Mouse (Mus musculus) E14TG2a.4 (cell line): Measurements from ENCODE around the gene Dnajb3.
"Not testable (repeated sequence)": the region's sequence is repeated elsewhere in the genome, so short reads cannot be mapped to it uniquely, and the experiment has no call there.

Source experiments
- H3K27me3 ChIP-seq: 2 replicates; pipeline ENCODE4 v1.6.1; 2014; ENCODE audit warnings: low read length, control low read depth; ENCODE audit not compliant: insufficient read depth
- H3K36me3 ChIP-seq: 2 replicates; pipeline ENCODE4 v1.6.1; 2014; ENCODE audit warnings: low read length, control low read depth; ENCODE audit not compliant: insufficient read depth
- H3K4me1 ChIP-seq: replicated peaks from 2 replicates; pipeline ENCODE4 v1.6.1; 2014; ENCODE audit warnings: low read depth, low read length, control low read depth
- H3K4me3 ChIP-seq: replicated peaks from 2 replicates; pipeline ENCODE4 v1.5.1; 2014; ENCODE audit warnings: mild to moderate bottlenecking, low read length
- H3K9me3 ChIP-seq: 2 replicates; pipeline ENCODE4 v1.6.1; 2014; ENCODE audit warnings: low read length, control low read depth
- CTCF ChIP-seq: conservative IDR thresholded peaks from 2 replicates; pipeline ENCODE4 v1.5.1; 2014; ENCODE audit warnings: low read length
- NANOG ChIP-seq: IDR thresholded peaks from 2 replicates; pipeline ENCODE4 v1.6.1; 2014; ENCODE audit warnings: borderline replicate concordance, low read length, mixed read lengths
- POU5F1 ChIP-seq: IDR thresholded peaks from 2 replicates; pipeline ENCODE4 v1.6.1; 2014; ENCODE audit warnings: low read length, borderline replicate concordance

The Dnajb3 gene

DNA sequence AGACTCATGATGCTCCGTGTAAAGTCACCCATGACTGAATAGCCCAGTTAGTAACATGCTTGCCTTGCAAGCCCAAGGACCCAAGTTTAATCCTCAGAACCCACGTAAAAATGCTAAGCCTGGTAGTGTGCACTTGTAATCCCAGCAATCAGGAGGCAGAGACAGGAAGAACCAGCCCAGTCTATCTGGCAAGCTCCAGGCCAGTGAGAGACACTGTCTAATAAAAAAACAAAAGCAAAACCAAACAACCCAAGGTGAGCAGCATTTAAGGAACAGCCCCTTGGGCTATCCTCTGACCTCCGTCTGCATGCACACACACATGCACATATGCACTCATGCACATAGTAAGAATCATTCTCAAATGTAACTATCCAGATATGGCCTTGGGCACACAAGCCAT lies 24.0 kb upstream of the Dnajb3 start:
- H3K4me3 ChIP-seq, result no peak overlapping the region
- H3K9me3 ChIP-seq, result peaks cover 16% of the 10 kb centered on the region; the same call in 1 of the 2 replicates
- no peaks in the 10 kb centered on the region for H3K36me3 ChIP-seq
- no peaks in the 10 kb centered on the region for H3K4me1 ChIP-seq
- H3K27me3 ChIP-seq, result peaks cover 15% of the 10 kb centered on the region; the same call in 1 of the 2 replicates
- TF ChIP-seq CTCF, result no peak
- no peak for TF ChIP-seq NANOG
- no peak for TF ChIP-seq POU5F1

GRCm38 (mm10) chr1:88228121-88228520 lies 22.5 kb upstream of the Dnajb3 start:
- H3K4me1 ChIP-seq, result no peaks in the 10 kb centered on the region
- peaks cover 16% of the 10 kb centered on the region; the same call in 1 of the 2 replicates for H3K9me3 ChIP-seq
- H3K36me3 ChIP-seq, result no peaks in the 10 kb centered on the region
- H3K4me3 ChIP-seq, result no peak overlapping the region
- peaks cover 12% of the 10 kb centered on the region; the same call in 1 of the 2 replicates for H3K27me3 ChIP-seq
- no peak for TF ChIP-seq CTCF
- no peak for TF ChIP-seq POU5F1
- no peak for TF ChIP-seq NANOG

- H3K36me3 ChIP-seq, result no peaks in the 10 kb centered on the region
- no peaks in the 10 kb centered on the region for H3K4me1 ChIP-seq
- no peak overlapping the region for H3K4me3 ChIP-seq
- peaks cover 12% of the 10 kb centered on the region; the same call in 1 of the 2 replicates for H3K9me3 ChIP-seq
- H3K27me3 ChIP-seq, result 0 out of 2 replicates have a peak, but pooled peaks cover 10% of the 10 kb centered on the region
- TF ChIP-seq CTCF, result no peak
- TF ChIP-seq POU5F1, result no peak
- TF ChIP-seq NANOG, result no peak
Measured at GRCm38 (mm10) chr1:88227482-88227881, 21.9 kb upstream of the Dnajb3 start.

DNA sequence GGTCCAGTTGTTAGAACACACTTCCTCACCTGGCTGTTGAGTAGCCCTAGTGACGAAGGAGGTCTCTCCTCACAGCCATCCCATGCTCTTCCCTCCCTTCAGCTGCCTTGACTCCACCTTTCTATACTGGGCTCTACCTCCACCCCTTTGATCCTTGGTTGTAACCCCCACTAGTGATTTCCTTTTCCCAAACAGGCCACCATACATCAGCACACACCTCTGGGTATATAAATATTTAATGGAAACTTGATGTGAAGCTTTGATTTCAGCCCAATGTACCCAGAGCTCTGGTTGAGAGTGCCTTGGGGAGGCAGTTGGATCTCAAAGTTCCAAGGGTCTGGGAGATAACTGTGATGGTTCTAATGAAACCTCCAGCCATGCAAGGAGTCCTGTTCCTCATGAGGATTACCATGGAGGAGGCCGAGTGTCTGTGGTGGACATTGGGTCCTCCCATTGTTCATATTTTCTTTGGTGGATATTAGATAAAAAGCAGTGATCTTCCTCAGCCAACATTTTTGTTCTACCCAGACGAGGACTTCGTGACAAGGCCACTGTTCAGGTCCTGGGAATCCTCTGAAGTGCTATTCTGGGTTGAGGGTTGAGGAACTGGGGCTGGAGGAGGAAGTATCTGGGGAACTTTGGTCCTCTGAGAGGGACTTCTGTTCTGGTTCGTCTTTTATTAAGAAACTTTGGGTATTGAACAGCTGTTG lies 21.2 kb upstream of the Dnajb3 start, which contains the start of gene Mroh2a:
Gene Mroh2a, plus strand, starts transcription at position 317 of the 710 bp plus-strand sequence.
- Histone ChIP-seq H3K36me3 (no peaks in the 10 kb centered on the region), H3K27me3 (0 out of 2 replicates have a peak, but pooled peaks cover 7% of the 10 kb centered on the region), H3K4me1 (no peaks in the 10 kb centered on the region), H3K4me3 (no peak within 1 kb of the TSS), H3K9me3 (peaks cover 8% of the 10 kb centered on the region; the same call in 1 of the 2 replicates)
- TF ChIP-seq POU5F1 (no peak), CTCF (no peak), NANOG (no peak)

DNA sequence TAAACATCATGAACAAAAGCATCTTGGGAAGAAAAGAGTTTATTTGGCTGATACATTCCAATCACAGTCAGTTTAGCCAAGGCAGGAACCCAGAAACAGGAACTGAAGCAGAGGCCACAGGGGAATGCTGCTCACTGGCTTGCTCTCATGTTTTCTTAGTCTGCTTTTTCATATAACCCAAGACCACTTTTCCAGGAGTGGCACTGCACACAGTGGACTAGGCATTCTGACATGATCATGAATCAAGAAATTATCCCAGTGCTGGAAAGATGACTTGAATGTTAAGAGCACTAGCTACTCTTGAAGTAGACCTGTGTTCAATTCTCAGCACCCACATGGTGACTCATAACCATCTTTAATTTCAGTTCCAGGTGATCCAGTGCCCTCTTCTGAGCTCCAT lies 20.2 kb upstream of the Dnajb3 start:
- TF ChIP-seq NANOG, result no peak
- TF ChIP-seq POU5F1, result no peak
- no peak for TF ChIP-seq CTCF
- no peaks in the 10 kb centered on the region for H3K36me3 ChIP-seq
- H3K4me3 ChIP-seq, result no peak overlapping the region
- no peaks in the 10 kb centered on the region for H3K4me1 ChIP-seq
- 0 out of 2 replicates have a peak, but pooled peaks cover 6% of the 10 kb centered on the region for H3K9me3 ChIP-seq
- 0 out of 2 replicates have a peak, but pooled peaks cover 3% of the 10 kb centered on the region for H3K27me3 ChIP-seq

- not testable (repeated sequence) for H3K4me1 ChIP-seq, H3K36me3 ChIP-seq, H3K9me3 ChIP-seq, H3K4me3 ChIP-seq, H3K27me3 ChIP-seq
Measured at GRCm38 (mm10) chr1:88225301-88225700, 19.7 kb upstream of the Dnajb3 start.

GRCm38 (mm10) chr1:88224029-88224776 lies 18.6 kb upstream of the Dnajb3 start:
- Histone ChIP-seq H3K4me1 (no peaks in the 10 kb centered on the region), H3K9me3 (no peaks in the 10 kb centered on the region), H3K27me3 (no peaks in the 10 kb centered on the region), H3K4me3 (no peak overlapping the region), H3K36me3 (no peaks in the 10 kb centered on the region)
- TF ChIP-seq POU5F1 (no peak), NANOG (no peak), CTCF (no peak)

- no peaks in the 10 kb centered on the region for H3K36me3 ChIP-seq
- no peak overlapping the region for H3K4me3 ChIP-seq
- H3K27me3 ChIP-seq, result no peaks in the 10 kb centered on the region
- TF ChIP-seq CTCF, result no peak
- TF ChIP-seq POU5F1, result no peak
- H3K4me1 ChIP-seq, result no peaks in the 10 kb centered on the region
- H3K9me3 ChIP-seq, result no peaks in the 10 kb centered on the region
Measured at GRCm38 (mm10) chr1:88223591-88223990, 18.0 kb upstream of the Dnajb3 start.

DNA sequence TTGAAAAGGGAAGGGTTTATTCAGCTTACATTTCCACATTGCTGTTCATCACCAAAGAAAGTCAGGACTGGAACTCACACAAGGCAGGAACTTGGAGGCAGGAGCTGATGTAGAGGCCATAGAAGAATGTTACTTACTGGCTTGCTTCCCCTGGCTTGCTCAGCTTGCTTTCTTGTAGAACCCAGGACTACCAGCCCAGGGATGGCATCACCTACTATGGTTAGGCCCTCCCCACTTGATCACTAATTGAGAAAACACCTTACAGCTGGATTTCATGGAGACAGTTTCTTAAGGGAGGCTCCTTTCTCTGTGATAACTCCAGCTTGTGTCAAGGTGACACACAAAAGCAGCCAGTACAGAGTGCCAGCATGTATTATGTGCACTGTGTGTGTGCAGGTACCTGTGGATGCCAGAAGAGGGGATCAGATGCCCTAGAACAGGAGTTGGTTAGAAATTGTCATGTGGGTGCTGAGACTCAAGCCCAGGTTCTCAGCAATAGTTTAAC lies 17.5 kb upstream of the Dnajb3 start:
- not testable (repeated sequence) for H3K4me3 ChIP-seq, H3K36me3 ChIP-seq, H3K4me1 ChIP-seq, H3K27me3 ChIP-seq, H3K9me3 ChIP-seq
